Mouse (Mus musculus): ENCODE results near the gene Ell. TPM values are rescaled to one million over a fixed set of nuclear protein-coding genes. Genes with fewer than 3 reads are reported as not detected.

The Ell gene
- polyA plus RNA-seq, 1 experiment from 2014 or later, result 18.8 TPM

DNA sequence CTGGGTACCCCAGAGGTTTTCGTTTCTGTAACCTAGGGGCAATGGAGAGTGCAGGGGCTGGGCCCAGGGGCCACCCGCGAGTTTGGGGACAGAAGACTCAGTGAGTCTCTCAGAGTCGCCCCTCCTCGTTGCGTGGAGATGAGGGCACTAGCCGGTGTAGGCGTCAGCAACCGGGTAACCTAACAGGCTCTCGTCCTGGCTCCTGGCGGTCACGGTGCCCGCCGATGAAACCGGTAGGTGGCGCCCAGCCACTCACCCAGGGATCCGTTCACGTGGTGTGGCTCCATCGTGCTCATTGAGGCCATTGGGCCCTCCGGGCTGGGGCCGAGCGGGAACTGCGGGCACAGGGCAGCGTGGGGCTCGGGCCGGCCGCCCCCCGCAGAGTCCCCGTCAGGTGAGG, 59.0 kb downstream of the Ell start:
- peak overlapping the region; percentile 51 for H3K4me3 ChIP-seq (replicated peaks)
- H3K4me2 ChIP-seq, result peak overlapping the region; percentile 86
- peak overlapping the region; percentile 51; the same call in 1 of the 2 replicates for H3K27ac ChIP-seq
- peaks cover 83% of the 10 kb centered on the region for H3K4me1 ChIP-seq
- peaks cover 27% of the 10 kb centered on the region for H3K36me3 ChIP-seq (replicated peaks)
- peaks cover 25% of the 10 kb centered on the region for H3K27me3 ChIP-seq
- peak; percentile 47 for ATAC-seq (ENCODE audit: low FRiP score)
- peak overlapping the region; percentile 78 for H3K9ac ChIP-seq
- under 1% methylated on average over 29 of the region's 29 CpGs for WGBS
- H3K9me3 ChIP-seq, result no peaks in the 10 kb centered on the region

DNA sequence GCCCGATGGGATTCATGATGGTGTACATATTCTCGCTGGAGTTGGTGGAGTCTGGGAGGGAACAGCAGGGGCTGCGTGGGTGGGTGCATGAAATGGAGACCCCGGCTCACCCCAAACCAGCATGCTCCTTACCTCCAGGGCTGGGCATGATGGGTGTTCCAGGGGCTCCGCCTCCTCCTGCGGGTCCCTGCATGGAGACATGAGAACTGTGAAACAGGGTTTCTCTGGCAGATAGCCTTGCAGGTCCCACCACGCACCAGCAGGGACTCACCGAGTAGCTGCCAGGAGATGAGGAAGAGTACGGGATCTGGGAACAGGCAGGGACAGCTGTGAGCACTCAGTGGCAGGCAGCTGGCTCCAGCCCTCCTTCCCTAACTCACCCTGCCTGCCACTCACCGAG, 59.5 kb downstream of the Ell start:
- H3K27ac ChIP-seq, result peak overlapping the region; percentile 63; the same call in 1 of the 2 replicates
- H3K9me3 ChIP-seq, result no peaks in the 10 kb centered on the region
- H3K4me1 ChIP-seq, result peaks cover 78% of the 10 kb centered on the region
- peaks cover 25% of the 10 kb centered on the region for H3K27me3 ChIP-seq
- ATAC-seq (ENCODE audit: low FRiP score), result 0 out of 2 replicates have a peak, but pooled peaks have one; percentile 3
- H3K4me3 ChIP-seq (replicated peaks), result peak overlapping the region; percentile 51
- WGBS, result 13% methylated on average over 10 of the region's 10 CpGs
- H3K4me2 ChIP-seq, result peak overlapping the region; percentile 86
- peak overlapping the region; percentile 78 for H3K9ac ChIP-seq
- H3K36me3 ChIP-seq (replicated peaks), result peaks cover 27% of the 10 kb centered on the region

DNA sequence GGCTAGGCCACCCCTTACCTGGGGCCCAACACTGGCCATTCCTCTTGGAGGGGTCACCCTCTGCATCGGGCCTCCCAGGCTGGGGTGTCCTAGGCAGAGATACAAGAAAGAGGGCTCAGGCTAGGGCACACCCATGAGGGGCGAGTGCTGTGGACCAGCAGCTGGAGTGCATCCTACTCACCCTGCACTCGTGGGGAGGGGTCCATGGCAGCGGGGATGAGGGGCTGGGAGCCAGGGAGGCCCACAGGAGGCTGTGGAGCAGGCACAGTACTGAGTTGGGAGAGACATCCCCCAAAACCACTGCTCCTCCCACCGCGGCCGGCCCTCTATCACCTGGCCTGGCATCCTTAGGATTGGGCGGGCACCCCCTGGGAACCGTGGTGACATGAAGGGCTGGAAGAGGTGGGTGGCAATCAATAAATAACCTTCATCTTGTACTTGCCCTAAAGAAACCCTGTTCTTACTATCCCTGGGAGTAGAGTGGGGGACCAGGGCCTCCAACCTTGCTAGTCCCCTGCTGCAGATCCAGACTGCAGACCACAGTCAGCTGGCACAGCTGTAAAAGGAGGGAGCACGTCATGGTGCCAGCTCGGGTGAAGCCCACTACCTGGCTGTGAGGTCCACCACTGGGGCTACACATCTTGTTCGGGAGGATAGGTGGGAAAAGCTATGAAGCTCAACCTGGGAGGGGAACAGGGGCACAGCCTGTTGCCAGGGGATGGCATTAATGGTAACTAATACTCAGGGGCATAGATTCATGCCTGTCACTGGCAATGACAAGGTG, 60.4 kb downstream of the Ell start:
- H3K36me3 ChIP-seq (replicated peaks), result peaks cover 27% of the 10 kb centered on the region
- 0 out of 2 replicates have a peak overlapping the region, but pooled peaks have one; percentile 78 for H3K9ac ChIP-seq
- peaks cover 78% of the 10 kb centered on the region for H3K4me1 ChIP-seq

DNA sequence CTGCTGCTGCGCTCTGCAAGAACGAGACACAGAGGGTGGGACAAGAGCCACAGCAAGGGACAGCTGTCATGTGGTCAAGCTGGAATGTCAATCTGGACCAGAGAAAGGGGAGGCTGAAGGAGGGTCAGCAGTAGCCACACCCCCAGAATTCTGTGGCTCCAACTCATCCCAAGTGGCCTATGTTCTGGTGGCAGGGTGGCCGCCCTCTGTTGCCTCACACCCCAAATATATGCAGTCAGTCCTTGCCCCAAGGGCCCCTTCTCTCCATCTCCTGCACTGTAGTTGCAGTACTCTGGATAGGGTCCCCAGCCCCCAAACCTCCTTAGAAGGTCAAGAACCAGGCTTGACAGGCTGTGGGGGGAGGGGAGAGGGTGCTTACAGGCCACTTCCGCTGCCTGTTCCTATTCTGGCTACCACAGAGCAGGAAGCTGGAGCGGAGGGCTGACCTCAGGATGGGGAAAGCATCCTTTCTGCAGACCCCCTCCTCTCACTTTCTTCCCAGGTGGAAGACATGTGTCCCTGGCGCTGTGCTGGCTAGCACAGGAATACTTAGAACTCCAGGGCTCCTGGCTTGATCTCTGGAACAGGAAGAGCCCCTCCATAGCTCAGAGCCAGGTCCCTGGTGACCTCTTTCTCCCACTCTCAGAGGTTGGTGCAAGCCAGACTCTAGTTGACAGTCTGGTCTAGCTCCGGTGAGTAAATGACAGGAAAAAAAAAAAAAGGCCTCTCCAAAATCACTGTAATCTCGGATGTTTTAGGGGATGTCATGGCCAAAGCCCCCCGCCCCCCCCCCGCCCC, 61.4 kb downstream of the Ell start:
- peak overlapping the region; percentile 17; the same call in 1 of the 2 replicates for H3K9ac ChIP-seq
- H3K36me3 ChIP-seq (replicated peaks), result peaks cover 26% of the 10 kb centered on the region
- H3K4me3 ChIP-seq (replicated peaks), result peak overlapping the region; percentile 23
- WGBS, result 17% methylated on average over 10 of the region's 10 CpGs
- H3K27me3 ChIP-seq, result peaks cover 25% of the 10 kb centered on the region
- H3K27ac ChIP-seq, result peak overlapping the region; percentile 94
- H3K4me2 ChIP-seq, result peak overlapping the region; percentile 53
- peaks cover 76% of the 10 kb centered on the region for H3K4me1 ChIP-seq
- no peaks in the 10 kb centered on the region for H3K9me3 ChIP-seq
- peak; percentile 16 for ATAC-seq (ENCODE audit: low FRiP score)

More for the DNA sequence above, 60.4 kb downstream of the Ell start:
- peak overlapping the region; percentile 94 for H3K27ac ChIP-seq
- no peak for ATAC-seq (ENCODE audit: low FRiP score)
- no peak overlapping the region for H3K4me3 ChIP-seq (replicated peaks)
- 81% methylated on average over 12 of the region's 12 CpGs for WGBS
- no peaks in the 10 kb centered on the region for H3K9me3 ChIP-seq
- no peak overlapping the region for H3K4me2 ChIP-seq
- H3K27me3 ChIP-seq, result peaks cover 25% of the 10 kb centered on the region

DNA sequence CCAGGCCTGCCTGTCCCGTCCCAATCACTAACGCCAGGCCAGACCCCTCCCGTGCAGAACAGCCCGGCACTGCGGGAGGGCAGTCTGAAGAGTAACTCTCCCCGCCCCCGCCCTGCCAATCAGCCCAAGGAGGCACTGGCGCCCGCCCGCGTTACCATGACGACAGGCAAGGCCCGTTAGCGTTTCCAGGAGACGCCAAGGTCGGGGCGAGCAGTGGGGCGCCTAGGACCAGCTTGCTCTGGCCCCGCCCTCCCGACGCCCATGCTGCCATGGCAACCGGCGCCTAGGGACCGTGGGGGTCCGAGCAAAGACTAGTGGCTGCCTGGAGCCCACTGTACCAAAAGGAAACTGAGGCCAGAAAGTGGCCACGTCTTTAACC, 62.0 kb downstream of the Ell start:
- peak overlapping the region; percentile 94 for H3K27ac ChIP-seq
- H3K4me3 ChIP-seq (replicated peaks), result peak overlapping the region; percentile 23; the same call in 1 of the 2 replicates
- peak; percentile 86 for ATAC-seq (ENCODE audit: low FRiP score)
- 0 out of 2 replicates have a peak overlapping the region, but pooled peaks have one; percentile 17 for H3K9ac ChIP-seq
- peaks cover 21% of the 10 kb centered on the region for H3K36me3 ChIP-seq (replicated peaks)
- H3K27me3 ChIP-seq, result peaks cover 20% of the 10 kb centered on the region
- H3K4me1 ChIP-seq, result peaks cover 77% of the 10 kb centered on the region
- peak overlapping the region; percentile 53 for H3K4me2 ChIP-seq
- H3K9me3 ChIP-seq, result no peaks in the 10 kb centered on the region
- WGBS, result 1% methylated on average over 25 of the region's 26 CpGs

DNA sequence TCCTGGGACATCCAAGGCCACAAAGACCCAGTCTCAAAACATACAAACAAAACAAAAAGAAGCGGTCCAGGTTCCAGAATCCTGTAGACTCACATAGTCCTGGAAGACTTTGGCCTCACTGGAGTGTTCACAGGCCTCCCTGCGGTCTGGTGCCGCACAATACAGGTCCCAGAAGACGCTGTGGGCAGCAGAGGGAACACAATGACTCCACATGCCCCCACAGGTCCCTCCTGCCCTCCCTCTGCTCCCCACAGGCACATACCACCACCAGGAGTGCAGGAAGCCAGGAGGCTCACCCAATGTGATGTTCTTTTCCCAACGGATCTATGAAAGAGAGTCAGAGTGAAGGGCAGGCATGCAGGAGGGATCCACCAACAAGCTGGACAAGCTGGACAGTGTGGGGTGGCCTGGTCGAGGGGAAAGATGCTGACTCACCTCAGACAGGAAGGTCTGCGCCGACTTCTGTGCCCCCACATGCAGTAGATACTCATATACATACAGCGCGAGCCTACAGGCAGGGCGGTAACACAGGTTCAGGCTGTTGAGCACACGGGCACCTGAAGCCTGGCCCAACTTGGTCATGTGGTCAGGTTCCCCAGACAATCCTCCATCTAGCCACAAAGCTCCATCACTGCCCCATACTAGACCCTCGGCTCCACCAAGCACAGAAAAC, 63.0 kb downstream of the Ell start:
- WGBS, result 93% methylated on average over 13 of the region's 13 CpGs
- H3K4me1 ChIP-seq, result peaks cover 79% of the 10 kb centered on the region
- no peak overlapping the region for H3K4me3 ChIP-seq (replicated peaks)
- H3K9ac ChIP-seq, result no peak overlapping the region
- H3K27ac ChIP-seq, result peak overlapping the region; percentile 94
- no peak for ATAC-seq (ENCODE audit: low FRiP score)
- no peak overlapping the region for H3K4me2 ChIP-seq
- H3K36me3 ChIP-seq (replicated peaks), result peaks cover 11% of the 10 kb centered on the region
- H3K9me3 ChIP-seq, result no peaks in the 10 kb centered on the region
- H3K27me3 ChIP-seq, result peaks cover 11% of the 10 kb centered on the region

DNA sequence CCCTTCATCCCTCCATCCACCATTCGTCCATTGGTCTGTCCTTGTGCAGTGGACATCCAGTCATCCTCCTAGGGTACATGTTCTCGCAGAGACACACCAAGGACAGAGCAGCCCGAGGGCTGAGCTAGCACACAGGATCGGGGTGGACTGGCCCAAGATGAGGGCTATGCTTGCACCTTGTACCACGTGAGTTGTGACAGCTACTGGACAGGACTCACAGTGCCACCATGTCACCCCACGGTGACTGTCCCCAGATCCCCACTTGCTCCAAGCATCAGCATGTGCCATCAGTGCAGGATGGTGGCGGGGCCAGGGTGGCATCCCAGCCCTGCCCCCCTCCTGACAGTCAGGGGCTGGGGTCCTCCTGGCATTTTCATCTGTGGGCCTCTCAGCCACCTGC, 65.3 kb downstream of the Ell start:
- no peak for ATAC-seq (ENCODE audit: low FRiP score)
- Histone ChIP-seq H3K9ac (peak overlapping the region; percentile 17; the same call in 1 of the 2 replicates), H3K27ac (no peak overlapping the region), H3K4me1 (peaks cover 77% of the 10 kb centered on the region), H3K4me2 (no peak overlapping the region), H3K9me3 (no peaks in the 10 kb centered on the region), H3K4me3 (replicated peaks) (no peak overlapping the region), H3K27me3 (peaks cover 14% of the 10 kb centered on the region; the same call in 1 of the 2 replicates), H3K36me3 (replicated peaks) (peaks cover 11% of the 10 kb centered on the region)
- 83% methylated on average over 7 of the region's 7 CpGs for WGBS

DNA sequence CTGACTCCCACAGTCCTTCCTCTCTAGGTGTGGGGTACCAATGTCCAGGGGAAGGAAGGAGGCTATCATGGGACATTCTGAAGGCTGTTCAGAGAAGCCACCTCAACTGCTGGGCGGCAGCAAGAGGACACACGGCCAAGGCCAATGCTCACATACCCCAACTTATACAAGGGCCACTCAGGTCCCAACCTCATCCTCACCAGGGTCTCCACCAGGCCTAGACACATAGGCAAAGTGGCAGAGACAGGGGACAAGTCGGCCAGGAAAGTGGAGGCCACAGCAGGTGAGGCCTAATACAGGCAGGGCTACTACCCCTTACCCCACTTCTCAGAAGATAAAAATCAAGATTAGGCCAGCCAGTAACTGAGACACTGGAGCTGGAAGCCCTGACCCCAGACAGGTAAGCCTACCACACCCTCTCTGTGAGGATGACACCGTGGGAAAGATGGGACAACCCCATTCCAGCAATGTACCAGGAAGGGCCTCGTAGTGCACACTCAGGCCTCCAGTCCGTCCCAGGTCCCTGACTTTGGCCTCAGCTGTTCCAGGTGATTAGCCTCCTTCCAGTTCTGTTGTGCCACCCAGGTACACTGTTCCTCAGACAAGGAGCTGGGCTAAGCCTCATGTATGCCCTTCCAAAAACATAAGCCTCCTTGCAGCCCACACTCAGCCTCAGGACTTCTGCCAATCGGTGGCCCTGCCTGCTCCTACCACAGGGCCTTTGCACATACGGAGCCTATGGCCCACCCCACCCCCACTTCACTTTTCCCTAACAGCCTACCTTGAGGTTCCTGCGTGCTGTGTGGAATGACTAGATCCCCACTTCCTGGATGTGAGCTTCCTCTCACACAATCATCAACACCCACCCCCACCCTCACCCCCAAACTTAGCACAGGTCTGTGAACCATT, 66.9 kb downstream of the Ell start:
- Histone ChIP-seq H3K4me2 (peak overlapping the region; percentile 84; the same call in 1 of the 2 replicates), H3K36me3 (replicated peaks) (peaks cover 11% of the 10 kb centered on the region), H3K9me3 (no peaks in the 10 kb centered on the region), H3K27ac (0 out of 2 replicates have a peak overlapping the region, but pooled peaks have one; percentile 19), H3K4me3 (replicated peaks) (no peak overlapping the region), H3K27me3 (peaks cover 17% of the 10 kb centered on the region; the same call in 1 of the 2 replicates), H3K4me1 (peaks cover 76% of the 10 kb centered on the region), H3K9ac (no peak overlapping the region; the same call in 1 of the 2 replicates)
- 90% methylated on average over 9 of the region's 9 CpGs for WGBS
- no peak for ATAC-seq (ENCODE audit: low FRiP score)

DNA sequence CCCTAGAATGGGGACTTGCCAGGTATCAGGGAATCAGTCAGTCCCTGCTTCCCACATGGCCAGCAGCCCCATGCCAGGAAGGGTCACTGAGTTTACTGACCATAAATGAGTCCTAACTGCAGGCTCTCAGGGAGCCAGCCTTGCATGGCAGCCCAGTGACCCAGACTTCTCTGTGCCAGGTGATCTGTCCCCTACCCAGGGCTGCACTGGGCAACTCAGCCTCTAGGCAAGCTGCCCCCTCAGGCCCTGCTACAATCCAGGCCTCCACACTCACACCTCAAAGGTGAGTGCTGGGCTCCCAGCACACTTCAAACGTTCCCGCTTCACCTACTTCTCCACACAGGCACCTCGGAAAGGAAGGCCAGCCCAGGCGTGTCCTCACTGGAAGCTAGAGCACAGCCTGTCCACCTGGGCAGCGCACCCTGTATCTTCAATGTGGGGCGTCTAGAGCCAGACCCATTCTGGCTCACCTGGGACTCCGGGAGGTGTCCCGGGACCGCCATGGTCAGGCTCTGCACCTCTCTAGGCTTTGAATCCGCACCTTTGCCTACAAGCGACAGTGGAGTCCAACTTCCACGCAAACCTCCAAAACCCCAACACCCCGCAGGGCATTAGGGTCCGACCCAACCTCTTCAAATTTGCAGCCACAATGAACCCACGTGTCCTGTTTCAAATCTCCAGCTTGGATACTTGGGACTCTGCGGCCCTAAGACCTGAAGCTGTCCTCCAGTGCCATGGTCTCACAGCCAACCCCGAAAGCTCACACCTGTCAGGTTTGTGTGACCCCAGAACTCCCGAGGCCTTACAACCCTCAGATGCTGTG, 67.7 kb downstream of the Ell start:
- peak overlapping the region; percentile 87 for H3K9ac ChIP-seq
- WGBS, result 73% methylated on average over 18 of the region's 18 CpGs
- no peak for ATAC-seq (ENCODE audit: low FRiP score)
- H3K36me3 ChIP-seq (replicated peaks), result peaks cover 8% of the 10 kb centered on the region
- no peaks in the 10 kb centered on the region for H3K9me3 ChIP-seq
- peaks cover 74% of the 10 kb centered on the region for H3K4me1 ChIP-seq
- peak overlapping the region; percentile 88 for H3K4me3 ChIP-seq (replicated peaks)
- H3K4me2 ChIP-seq, result peak overlapping the region; percentile 84
- H3K27ac ChIP-seq, result no peak overlapping the region
- H3K27me3 ChIP-seq, result peaks cover 19% of the 10 kb centered on the region; the same call in 1 of the 2 replicates

DNA sequence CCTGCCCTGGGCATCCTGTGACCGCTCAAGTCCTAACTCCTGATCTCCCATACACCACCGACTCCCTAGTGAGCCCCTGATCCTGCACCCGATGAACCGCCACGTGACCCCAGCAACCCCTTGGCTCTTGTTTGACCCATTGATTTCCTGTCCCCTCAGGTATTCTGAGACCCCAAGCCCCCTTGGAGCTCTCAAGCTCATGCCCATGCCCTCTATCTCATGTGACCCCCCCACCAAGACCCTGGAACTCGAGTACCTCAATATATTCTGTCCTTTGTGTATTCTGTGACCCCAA, 68.3 kb downstream of the Ell start:
- H3K27ac ChIP-seq, result 0 out of 2 replicates have a peak overlapping the region, but pooled peaks have one; percentile 90
- peaks cover 71% of the 10 kb centered on the region for H3K4me1 ChIP-seq
- 25% methylated on average over 6 of the region's 6 CpGs for WGBS

More for the DNA sequence above, 68.3 kb downstream of the Ell start:
- no peak for ATAC-seq (ENCODE audit: low FRiP score)
- Histone ChIP-seq H3K36me3 (replicated peaks) (peaks cover 3% of the 10 kb centered on the region), H3K9ac (peak overlapping the region; percentile 87), H3K27me3 (peaks cover 19% of the 10 kb centered on the region; the same call in 1 of the 2 replicates), H3K4me2 (peak overlapping the region; percentile 84), H3K9me3 (no peaks in the 10 kb centered on the region), H3K4me3 (replicated peaks) (peak overlapping the region; percentile 88)

All from forebrain, embryonic 12.5 days (tissue).